Mouse (Mus musculus): ENCODE data around the gene Mthfd1l. TPM values are rescaled to one million over a fixed set of nuclear protein-coding genes. Genes with fewer than 3 reads are reported as not detected.
"Not testable (repeated sequence)": the region's sequence is repeated elsewhere in the genome, so short reads cannot be mapped to it uniquely, and the experiment has no call there.

Gene Mthfd1l
- polyA plus RNA-seq, 1 experiment = 5.8 TPM

DNA sequence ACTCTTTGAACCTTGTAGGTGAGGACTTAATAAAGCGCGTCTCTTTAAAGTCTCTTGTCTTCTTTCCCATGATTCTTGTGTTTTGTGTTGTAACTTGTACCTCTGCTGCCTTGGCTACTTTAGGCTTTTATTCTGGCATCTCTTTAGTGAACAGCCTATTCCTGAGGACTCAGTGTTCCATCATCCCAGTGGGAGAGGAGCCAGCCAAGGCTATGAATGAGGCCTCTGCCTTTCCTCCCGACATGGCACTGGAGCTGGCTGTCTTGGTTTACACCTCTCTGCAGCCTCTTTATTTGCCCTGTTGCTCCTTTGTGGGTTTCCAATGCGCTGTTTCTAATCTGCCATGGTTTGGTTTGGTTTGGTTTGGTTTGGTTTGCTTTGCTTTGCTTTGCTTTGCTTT lies 228.2 kb downstream of the Mthfd1l start:
- H3K4me1 ChIP-seq (ENCODE audit: control insufficient read depth, insufficient read depth, insufficient read length) = 0 out of 2 replicates have a peak, but pooled peaks cover 2% of the 10 kb centered on the region
- no peak overlapping the region for H3K27ac ChIP-seq (ENCODE audit: insufficient read depth, low read length)
- WGBS = 90% methylated on average over 4 of the region's 4 CpGs
- no peaks in the 10 kb centered on the region for H3K27me3 ChIP-seq (ENCODE audit: control insufficient read depth, insufficient read depth, low read length)
- H3K4me3 ChIP-seq (ENCODE audit: extremely low read depth, insufficient read depth, insufficient read length) = no peak overlapping the region
- DNase-seq (ENCODE audit: low read depth in 1 of 2, low spot score in 2 of 2) = no peak
- no peak for TF ChIP-seq CTCF (IDR thresholded peaks at IDR 0.05; ENCODE audit: extremely low read depth, insufficient read depth, insufficient read length, insufficient replicate concordance)
- no peak for TF ChIP-seq POLR2A (IDR thresholded peaks at IDR 0.05; ENCODE audit: low read depth, low read length)
- no peaks in the 10 kb centered on the region for H3K36me3 ChIP-seq (ENCODE audit: control insufficient read depth, insufficient read depth, low read length)

DNA sequence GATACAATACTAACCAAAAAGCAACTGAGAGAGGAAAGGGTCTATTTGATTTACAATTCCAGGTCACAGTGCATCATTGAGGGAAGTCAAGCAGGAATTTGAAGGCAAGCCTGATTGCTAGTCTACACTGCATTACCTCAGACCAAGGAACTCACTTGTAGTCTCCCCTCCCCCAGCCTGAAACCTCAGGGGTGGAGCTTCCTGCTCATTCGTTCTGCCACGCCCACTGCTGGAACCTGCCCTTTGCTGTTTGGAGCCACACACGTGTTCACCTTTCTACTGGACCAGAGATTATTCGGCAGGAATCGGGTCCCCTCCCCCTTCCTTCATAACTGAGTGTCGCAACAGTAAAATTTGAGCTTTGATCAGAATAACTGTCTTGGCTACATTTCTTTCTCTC lies 230.7 kb downstream of the Mthfd1l start:
- H3K4me3 ChIP-seq (ENCODE audit: extremely low read depth, insufficient read depth, insufficient read length); H3K36me3 ChIP-seq (ENCODE audit: control insufficient read depth, insufficient read depth, low read length); H3K4me1 ChIP-seq (ENCODE audit: control insufficient read depth, insufficient read depth, insufficient read length); H3K27ac ChIP-seq (ENCODE audit: insufficient read depth, low read length); DNase-seq (ENCODE audit: low read depth in 1 of 2, low spot score in 2 of 2); H3K27me3 ChIP-seq (ENCODE audit: control insufficient read depth, insufficient read depth, low read length): not testable (repeated sequence)
- WGBS = 47% methylated on average over 6 of the region's 6 CpGs

DNA sequence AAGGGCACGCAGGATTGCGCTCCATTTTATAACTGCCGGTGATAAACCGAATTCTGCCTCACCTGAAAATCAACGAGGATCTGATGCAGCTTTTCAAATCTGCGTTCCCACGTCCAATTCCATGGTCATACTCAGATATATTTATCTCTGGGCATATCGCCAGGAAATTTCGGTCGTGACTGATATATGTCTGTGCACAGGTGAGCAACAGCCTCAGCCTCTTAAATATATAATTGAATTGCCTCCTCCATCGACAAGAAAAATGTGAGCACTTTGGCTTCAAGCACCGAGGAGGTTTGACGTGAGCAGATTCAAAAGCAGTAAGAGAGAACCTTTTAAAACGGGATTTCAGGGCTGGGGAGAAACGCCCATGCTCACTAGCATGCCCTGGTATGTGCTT lies 236.1 kb downstream of the Mthfd1l start:
- DNase-seq (ENCODE audit: low read depth in 1 of 2, low spot score in 2 of 2) = no peak
- TF ChIP-seq CTCF (IDR thresholded peaks at IDR 0.05; ENCODE audit: extremely low read depth, insufficient read depth, insufficient read length, insufficient replicate concordance) = no peak
- TF ChIP-seq POLR2A (IDR thresholded peaks at IDR 0.05; ENCODE audit: low read depth, low read length) = no peak
- WGBS = 91% methylated on average over 15 of the region's 15 CpGs
- H3K36me3 ChIP-seq (ENCODE audit: control insufficient read depth, insufficient read depth, low read length) = no peaks in the 10 kb centered on the region
- H3K27ac ChIP-seq (ENCODE audit: insufficient read depth, low read length) = no peak overlapping the region
- H3K27me3 ChIP-seq (ENCODE audit: control insufficient read depth, insufficient read depth, low read length) = no peaks in the 10 kb centered on the region
- H3K4me3 ChIP-seq (ENCODE audit: extremely low read depth, insufficient read depth, insufficient read length) = no peak overlapping the region
- no peaks in the 10 kb centered on the region for H3K4me1 ChIP-seq (ENCODE audit: control insufficient read depth, insufficient read depth, insufficient read length)

DNA sequence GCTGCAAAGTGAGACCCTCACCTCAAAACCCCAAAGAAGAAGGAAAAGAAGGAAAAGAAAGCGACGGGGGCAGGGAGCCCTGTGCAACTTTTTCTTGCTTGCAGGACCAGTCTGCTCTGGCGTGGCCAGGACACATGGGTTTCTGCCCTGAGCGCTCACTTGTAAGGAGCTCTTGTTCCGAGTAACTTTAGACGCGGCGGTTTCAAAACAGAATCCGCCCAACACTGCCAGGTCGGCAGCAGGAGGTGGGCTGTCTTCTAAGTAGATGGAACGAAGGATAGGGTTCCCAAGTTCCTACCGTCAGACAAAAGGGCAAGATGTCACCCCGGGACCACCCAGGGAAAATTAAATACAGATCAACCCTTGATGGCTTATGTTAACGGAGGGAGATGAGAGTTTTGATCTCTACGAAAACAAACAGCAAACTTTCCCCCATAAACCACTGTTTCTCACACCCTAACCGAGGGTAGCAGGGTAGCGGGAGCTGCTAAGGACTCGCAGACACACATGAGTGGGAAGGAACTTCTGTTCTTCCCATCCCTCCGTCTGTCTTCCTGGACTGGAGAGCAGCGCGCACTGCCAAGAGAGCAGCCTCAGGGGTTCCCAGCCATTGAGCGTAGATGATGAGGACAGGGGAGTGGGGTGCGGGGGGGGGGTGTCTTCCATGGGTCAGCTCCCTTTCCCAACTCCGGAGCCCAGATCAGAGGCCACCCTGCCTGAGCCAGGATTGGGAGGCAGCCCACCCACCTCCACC lies 237.6 kb downstream of the Mthfd1l start:
- no peaks in the 10 kb centered on the region for H3K36me3 ChIP-seq (ENCODE audit: control insufficient read depth, insufficient read depth, low read length)
- H3K4me3 ChIP-seq (ENCODE audit: extremely low read depth, insufficient read depth, insufficient read length) = no peak overlapping the region; the same call in 1 of the 2 replicates
- WGBS = 48% methylated on average over 24 of the region's 24 CpGs
- no peak overlapping the region for H3K27ac ChIP-seq (ENCODE audit: insufficient read depth, low read length)
- no peaks in the 10 kb centered on the region for H3K27me3 ChIP-seq (ENCODE audit: control insufficient read depth, insufficient read depth, low read length)
- H3K4me1 ChIP-seq (ENCODE audit: control insufficient read depth, insufficient read depth, insufficient read length) = no peaks in the 10 kb centered on the region
- DNase-seq (ENCODE audit: low read depth in 1 of 2, low spot score in 2 of 2) = no peak
- TF ChIP-seq CTCF (IDR thresholded peaks at IDR 0.05; ENCODE audit: extremely low read depth, insufficient read depth, insufficient read length, insufficient replicate concordance) (no peak), POLR2A (IDR thresholded peaks at IDR 0.05; ENCODE audit: low read depth, low read length) (no peak)

DNA sequence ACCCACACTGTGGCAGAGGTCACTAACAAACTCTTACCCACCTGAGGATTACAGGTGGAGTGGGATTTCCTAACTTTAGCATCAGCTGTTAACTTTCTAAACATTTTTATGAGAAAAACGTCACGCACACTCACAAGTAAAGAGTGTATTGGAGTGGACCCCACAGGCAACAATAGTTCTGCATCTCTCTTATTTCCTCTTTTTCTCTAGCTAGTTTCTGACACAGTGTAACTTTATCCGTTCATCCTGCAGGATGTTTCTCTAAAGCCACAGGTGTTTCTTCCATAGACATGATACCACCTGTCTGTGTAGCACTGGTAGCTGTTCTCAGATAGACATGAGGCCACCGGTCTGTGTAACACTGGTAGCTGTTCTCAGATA lies 238.1 kb downstream of the Mthfd1l start:
- 49% methylated on average over 4 of the region's 4 CpGs for WGBS
- TF ChIP-seq CTCF (IDR thresholded peaks at IDR 0.05; ENCODE audit: extremely low read depth, insufficient read depth, insufficient read length, insufficient replicate concordance) (no peak), POLR2A (IDR thresholded peaks at IDR 0.05; ENCODE audit: low read depth, low read length) (no peak)
- no peaks in the 10 kb centered on the region for H3K27me3 ChIP-seq (ENCODE audit: control insufficient read depth, insufficient read depth, low read length)
- no peaks in the 10 kb centered on the region for H3K4me1 ChIP-seq (ENCODE audit: control insufficient read depth, insufficient read depth, insufficient read length)
- H3K27ac ChIP-seq (ENCODE audit: insufficient read depth, low read length) = no peak overlapping the region
- no peaks in the 10 kb centered on the region for H3K36me3 ChIP-seq (ENCODE audit: control insufficient read depth, insufficient read depth, low read length)
- DNase-seq (ENCODE audit: low read depth in 1 of 2, low spot score in 2 of 2) = no peak
- H3K4me3 ChIP-seq (ENCODE audit: extremely low read depth, insufficient read depth, insufficient read length) = no peak overlapping the region

Other genes with a start within 250 kb of the Mthfd1l start
- gene Plekhg1, start 232.8 kb upstream of the Mthfd1l start, polyA plus RNA-seq (2012; rRNA removed) = 1.6 and 2.0 TPM in 2 replicates